Mouse (Mus musculus): ENCODE data around the gene Siglec1.
"Not testable (repeated sequence)": the region's sequence is repeated elsewhere in the genome, so short reads cannot be mapped to it uniquely, and the experiment has no call there.

Gene Siglec1

GRCm38 (mm10) chr2:131052862-131053418, 33.6 kb downstream of the Siglec1 start:
- no peak for DNase-seq (ENCODE audit: low spot score)

- no peak for DNase-seq (ENCODE audit: low spot score)
These were observed 34.5 kb downstream of the Siglec1 start for GRCm38 (mm10) chr2:131052043-131052442.

GRCm38 (mm10) chr2:131046025-131046424, 40.5 kb downstream of the Siglec1 start:
- no peak for DNase-seq (ENCODE audit: low spot score)

- DNase-seq (ENCODE audit: low spot score), result no peak
These were observed 41.4 kb downstream of the Siglec1 start for GRCm38 (mm10) chr2:131044989-131045720.

GRCm38 (mm10) chr2:131044354-131044852, 42.2 kb downstream of the Siglec1 start:
- DNase-seq (ENCODE audit: low spot score), result no peak

- DNase-seq (ENCODE audit: low spot score), result no peak
These were observed 43.6 kb downstream of the Siglec1 start, which contains the start of gene Gfra4 for GRCm38 (mm10) chr2:131042988-131043387. Gene Gfra4 (minus strand): TSS chr2:131043088.

- peak; percentile 42 for DNase-seq (ENCODE audit: low spot score)
These were observed 45.4 kb downstream of the Siglec1 start for GRCm38 (mm10) chr2:131040854-131041825.

GRCm38 (mm10) chr2:131038675-131039074, 47.9 kb downstream of the Siglec1 start:
- no peak for DNase-seq (ENCODE audit: low spot score)

- no peak for DNase-seq (ENCODE audit: low spot score)
These were observed 48.4 kb downstream of the Siglec1 start for GRCm38 (mm10) chr2:131038197-131038596.

GRCm38 (mm10) chr2:131037226-131037990, 49.2 kb downstream of the Siglec1 start:
- DNase-seq (ENCODE audit: low spot score), result no peak

GRCm38 (mm10) chr2:131036757-131037156, 49.8 kb downstream of the Siglec1 start:
- no peak for DNase-seq (ENCODE audit: low spot score)

- DNase-seq (ENCODE audit: low spot score), result no peak
These were observed 50.2 kb downstream of the Siglec1 start for GRCm38 (mm10) chr2:131036343-131036742.

GRCm38 (mm10) chr2:131031406-131031805, 55.2 kb downstream of the Siglec1 start:
- not testable (repeated sequence) for DNase-seq (ENCODE audit: low spot score)

- DNase-seq (ENCODE audit: low spot score), result no peak
These were observed 55.6 kb downstream of the Siglec1 start for GRCm38 (mm10) chr2:131030998-131031397.

- DNase-seq (ENCODE audit: low spot score), result no peak
These were observed 56.0 kb downstream of the Siglec1 start for GRCm38 (mm10) chr2:131030561-131030960.

GRCm38 (mm10) chr2:131029065-131029935, 57.3 kb downstream of the Siglec1 start:
- no peak for DNase-seq (ENCODE audit: low spot score)

GRCm38 (mm10) chr2:131026941-131027340, 59.6 kb downstream of the Siglec1 start:
- no peak for DNase-seq (ENCODE audit: low spot score)

- no peak for DNase-seq (ENCODE audit: low spot score)
These were observed 61.3 kb downstream of the Siglec1 start for GRCm38 (mm10) chr2:131025230-131025629.
